Mouse (Mus musculus): ENCODE measurements around the gene Elmo1.

GRCm38 (mm10) chr13:20048837-20049160 lies 41.6 kb upstream of the Elmo1 start:
- no peak for TF ChIP-seq CTCF (IDR thresholded peaks at IDR 0.05; ENCODE audit: low read depth, low read length)
- no peak for TF ChIP-seq POLR2A (IDR thresholded peaks at IDR 0.05; ENCODE audit: insufficient read depth, low read length)

Measured in ES-Bruce4 (cell line).